Comparison of ENCODE assay signal across 8 mouse cellular contexts in the genomic region with DNA sequence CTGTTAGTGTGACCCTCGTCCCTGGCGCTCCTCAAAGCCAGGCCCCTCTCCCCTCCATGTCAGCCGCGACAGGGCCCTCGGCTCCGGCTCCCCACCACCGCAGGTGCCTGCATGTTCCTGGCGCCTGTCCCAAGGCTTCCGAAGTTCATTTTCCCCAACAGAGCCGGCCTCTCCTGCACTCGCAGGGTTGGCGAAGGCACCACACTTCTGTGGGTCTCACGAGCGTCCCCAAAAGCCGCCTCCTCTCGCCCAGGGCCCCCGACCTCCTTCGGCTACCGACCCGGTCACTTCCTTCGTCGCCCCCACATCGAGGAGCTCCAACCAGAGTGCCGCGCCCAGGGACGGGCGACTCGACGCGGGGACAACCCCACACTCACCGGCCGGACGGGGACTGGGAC. TPM values are rescaled to one million over a fixed set of nuclear protein-coding genes. Genes with fewer than 3 reads are reported as not detected.
A peak's percentile ranks its signal among the peaks of the same experiment; 100 is the strongest.
DNase-seq lines count a peak whose midpoint lies in the region; ATAC-seq and TF ChIP-seq lines count a peak whose summit lies in the region.

No protein-coding gene starts in this region.

- H3K27ac ChIP-seq in layer of hippocampus, adult 2 months, result peak overlapping the region; percentile 88
- H3K27ac ChIP-seq in bone marrow macrophage, adult 2 months (ENCODE audit: insufficient read depth, low read depth, low read length), result peak overlapping the region; percentile 44; the same call in 1 of the 2 replicates
- H3K27ac ChIP-seq in forebrain, embryonic 14.5 days (ENCODE audit: low read depth, low read length), result peak overlapping the region; percentile 66
- peak overlapping the region; percentile 90 for H3K27ac ChIP-seq in kidney, postnatal 0 days
- H3K27ac ChIP-seq in midbrain, embryonic 14.5 days (replicated peaks; ENCODE audit: low read depth, low read length), result peak overlapping the region; percentile 52

- ATAC-seq in forebrain, embryonic 14.5 days, result no peak; the same call in 1 of the 2 replicates
- peak; percentile 4 for ATAC-seq in kidney, postnatal 0 days (replicated peaks; ENCODE audit: low FRiP score, low read depth)
- ATAC-seq in midbrain, embryonic 14.5 days (ENCODE audit: low FRiP score, low TSS enrichment), result no peak; the same call in 1 of the 2 replicates

- TF ChIP-seq POLR2A in bone marrow macrophage, adult 2 months (IDR thresholded peaks at IDR 0.05; ENCODE audit: borderline replicate concordance, low read depth, low read length), result no peak

- peak; percentile 28 to 37 for DNase-seq in layer of hippocampus, adult 2 months (ENCODE audit: low spot score in 2 of 2)
- DNase-seq in layer of hippocampus, postnatal 10 days (ENCODE audit: low spot score in 2 of 2), result no peak
- DNase-seq in forebrain, embryonic 14.5 days (ENCODE audit: low spot score), result no peak
- DNase-seq in kidney, postnatal 0 days (ENCODE audit: low spot score), result no peak
- no peak for DNase-seq in midbrain, embryonic 14.5 days
- no peak for DNase-seq in Muller cell, postnatal 12 days (ENCODE audit: inconsistent ontology term)
- DNase-seq in right cerebral cortex, postnatal 25 days, result no peak

- H3K4me1 ChIP-seq in bone marrow macrophage, adult 2 months (ENCODE audit: control insufficient read depth, insufficient read depth, low read length), result peaks cover 15% of the 10 kb centered on the region
- peaks cover 11% of the 10 kb centered on the region for H3K4me1 ChIP-seq in forebrain, embryonic 14.5 days (ENCODE audit: control insufficient read depth, insufficient read depth, low read length)
- peaks cover 5% of the 10 kb centered on the region for H3K4me1 ChIP-seq in kidney, postnatal 0 days (replicated peaks; ENCODE audit: insufficient read depth, low read length)
- peaks cover 11% of the 10 kb centered on the region for H3K4me1 ChIP-seq in midbrain, embryonic 14.5 days (ENCODE audit: control insufficient read depth, insufficient read depth, low read length)

- WGBS in forebrain, embryonic 14.5 days, result under 1% methylated on average over 33 of the region's 33 CpGs
- under 1% methylated on average over 33 of the region's 33 CpGs for WGBS in kidney, postnatal 0 days
- WGBS in midbrain, embryonic 14.5 days, result 0% methylated on average over 33 of the region's 33 CpGs

- H3K9ac ChIP-seq in forebrain, embryonic 14.5 days (ENCODE audit: low read length), result peak overlapping the region; percentile 93
- H3K9ac ChIP-seq in kidney, postnatal 0 days (ENCODE audit: low read depth, low read length), result peak overlapping the region; percentile 93
- peak overlapping the region; percentile 90 for H3K9ac ChIP-seq in midbrain, embryonic 14.5 days (replicated peaks; ENCODE audit: low read length)

- TF ChIP-seq CTCF in layer of hippocampus, adult 2 months (conservative IDR thresholded peaks at IDR 0.05), result no peak
- TF ChIP-seq CTCF in bone marrow macrophage, adult 2 months (IDR thresholded peaks at IDR 0.05; ENCODE audit: low read depth, low read length), result no peak
- TF ChIP-seq CTCF in kidney, postnatal 0 days (IDR thresholded peaks at IDR 0.05; ENCODE audit: low read depth), result no peak

- no peaks in the 10 kb centered on the region for H3K9me3 ChIP-seq in forebrain, embryonic 14.5 days (replicated peaks; ENCODE audit: control insufficient read depth, low read length)
- H3K9me3 ChIP-seq in kidney, postnatal 0 days (replicated peaks; ENCODE audit: low read length), result no peaks in the 10 kb centered on the region
- no peaks in the 10 kb centered on the region for H3K9me3 ChIP-seq in midbrain, embryonic 14.5 days (ENCODE audit: control insufficient read depth, low read length)

- H3K4me2 ChIP-seq in forebrain, embryonic 14.5 days (ENCODE audit: low read length), result peak overlapping the region; percentile 97
- H3K4me2 ChIP-seq in kidney, postnatal 0 days (ENCODE audit: low read length), result peak overlapping the region; percentile 88
- peak overlapping the region; percentile 96 for H3K4me2 ChIP-seq in midbrain, embryonic 14.5 days (ENCODE audit: low read length)

- H3K4me3 ChIP-seq in layer of hippocampus, adult 2 months, result peak overlapping the region; percentile 92
- H3K4me3 ChIP-seq in bone marrow macrophage, adult 2 months (ENCODE audit: insufficient read depth, low read length), result peak overlapping the region; percentile 85
- peak overlapping the region; percentile 89 for H3K4me3 ChIP-seq in forebrain, embryonic 14.5 days (ENCODE audit: low read depth, low read length)
- peak overlapping the region; percentile 98 for H3K4me3 ChIP-seq in kidney, postnatal 0 days (replicated peaks; ENCODE audit: low read depth, low read length)
- peak overlapping the region; percentile 96 for H3K4me3 ChIP-seq in midbrain, embryonic 14.5 days (replicated peaks; ENCODE audit: low read depth, low read length)

- no peaks in the 10 kb centered on the region for H3K27me3 ChIP-seq in forebrain, embryonic 14.5 days (replicated peaks; ENCODE audit: control insufficient read depth, insufficient read depth, low read length)
- no peaks in the 10 kb centered on the region for H3K27me3 ChIP-seq in kidney, postnatal 0 days (ENCODE audit: insufficient read depth, low read length)
- no peaks in the 10 kb centered on the region for H3K27me3 ChIP-seq in midbrain, embryonic 14.5 days (ENCODE audit: control insufficient read depth, insufficient read depth, low read length)

- H3K36me3 ChIP-seq in forebrain, embryonic 14.5 days (ENCODE audit: control insufficient read depth, insufficient read depth, low read length), result peaks cover 54% of the 10 kb centered on the region
- H3K36me3 ChIP-seq in kidney, postnatal 0 days (ENCODE audit: insufficient read depth, low read length), result peaks cover 24% of the 10 kb centered on the region
- H3K36me3 ChIP-seq in midbrain, embryonic 14.5 days (ENCODE audit: control insufficient read depth, insufficient read depth, low read length), result peaks cover 48% of the 10 kb centered on the region

RNA-seq across cellular contexts. Expression of gene Gpank1, which starts 0.5 kb away (rescaled TPM):
- total RNA-seq in layer of hippocampus, adult 2 months (2021), result 10 to 100 TPM; 15.0 to 15.9 TPM
- total RNA-seq in layer of hippocampus, postnatal 10 days (2021), result 10 to 100 TPM; 10.7 to 14.6 TPM
- 24.6 and 29.1 TPM in 2 replicates for polyA plus RNA-seq in bone marrow macrophage, adult 2 months (2012; ENCODE audit: insufficient read depth, insufficient read length, missing spikeins)
- 31.3 and 34.2 TPM in 2 replicates for polyA plus RNA-seq in forebrain, embryonic 14.5 days (2014; fragmentation: Nextera tagmentation; extraction: Ambion mirVana)
- 14.6 and 15.2 TPM in 2 replicates for polyA plus RNA-seq in kidney, postnatal 0 days (2015; fragmentation: Nextera tagmentation; extraction: Ambion mirVana)
- polyA plus RNA-seq in midbrain, embryonic 14.5 days (2014; fragmentation: Nextera tagmentation; extraction: Ambion mirVana), result 24.2 and 25.4 TPM in 2 replicates

RNA-seq across cellular contexts. Expression of gene Csnk2b, which starts 1.1 kb away (rescaled TPM):
- total RNA-seq in layer of hippocampus, adult 2 months (2021), result 100 to 1,000 TPM; 170 to 178 TPM
- total RNA-seq in layer of hippocampus, postnatal 10 days (2021), result 100 to 1,000 TPM; 178 to 202 TPM
- 136 and 143 TPM in 2 replicates for polyA plus RNA-seq in bone marrow macrophage, adult 2 months (2012; ENCODE audit: insufficient read depth, insufficient read length, missing spikeins)
- 313 and 353 TPM in 2 replicates for polyA plus RNA-seq in forebrain, embryonic 14.5 days (2014; fragmentation: Nextera tagmentation; extraction: Ambion mirVana)
- polyA plus RNA-seq in kidney, postnatal 0 days (2015; fragmentation: Nextera tagmentation; extraction: Ambion mirVana), result 300 and 312 TPM in 2 replicates
- polyA plus RNA-seq in midbrain, embryonic 14.5 days (2014; fragmentation: Nextera tagmentation; extraction: Ambion mirVana), result 328 and 334 TPM in 2 replicates

RNA-seq across cellular contexts. Expression of gene D17H6S53E, which starts 5.4 kb away (rescaled TPM):
- 10 to 100 TPM; 25.2 to 29.3 TPM for total RNA-seq in layer of hippocampus, adult 2 months (2021)
- total RNA-seq in layer of hippocampus, postnatal 10 days (2021), result 10 to 100 TPM; 21.4 to 25.9 TPM
- 29.2 and 30.4 TPM in 2 replicates for polyA plus RNA-seq in bone marrow macrophage, adult 2 months (2012; ENCODE audit: insufficient read depth, insufficient read length, missing spikeins)
- 5.2 and 5.5 TPM in 2 replicates for polyA plus RNA-seq in forebrain, embryonic 14.5 days (2014; fragmentation: Nextera tagmentation; extraction: Ambion mirVana)
- 10.5 and 11.9 TPM in 2 replicates for polyA plus RNA-seq in kidney, postnatal 0 days (2015; fragmentation: Nextera tagmentation; extraction: Ambion mirVana)
- 6.0 and 6.8 TPM in 2 replicates for polyA plus RNA-seq in midbrain, embryonic 14.5 days (2014; fragmentation: Nextera tagmentation; extraction: Ambion mirVana)

RNA-seq across cellular contexts. Expression of gene Ly6g5b, which starts 5.5 kb away (rescaled TPM):
- under 1 TPM in 1 of 2 experiments, not detected in 1; 0.54 TPM for total RNA-seq in layer of hippocampus, adult 2 months (2021)
- total RNA-seq in layer of hippocampus, postnatal 10 days (2021), result under 1 TPM; 0.58 to 0.82 TPM
- 0.54 and 0.92 TPM in 2 replicates for polyA plus RNA-seq in bone marrow macrophage, adult 2 months (2012; ENCODE audit: insufficient read depth, insufficient read length, missing spikeins)
- 0.89 and 1.1 TPM in 2 replicates for polyA plus RNA-seq in forebrain, embryonic 14.5 days (2014; fragmentation: Nextera tagmentation; extraction: Ambion mirVana)
- 0.69 and 1.1 TPM in 2 replicates for polyA plus RNA-seq in kidney, postnatal 0 days (2015; fragmentation: Nextera tagmentation; extraction: Ambion mirVana)
- 1.3 TPM in 2 replicates for polyA plus RNA-seq in midbrain, embryonic 14.5 days (2014; fragmentation: Nextera tagmentation; extraction: Ambion mirVana)

RNA-seq across cellular contexts. Expression of gene Apom, which starts 11.1 kb away (rescaled TPM):
- under 1 TPM; 0.37 to 0.49 TPM for total RNA-seq in layer of hippocampus, adult 2 months (2021)
- not detected for total RNA-seq in layer of hippocampus, postnatal 10 days (2021)
- not detected in 2 replicates for polyA plus RNA-seq in bone marrow macrophage, adult 2 months (2012; ENCODE audit: insufficient read depth, insufficient read length, missing spikeins)
- 0.22 and 0.29 TPM in 2 replicates for polyA plus RNA-seq in forebrain, embryonic 14.5 days (2014; fragmentation: Nextera tagmentation; extraction: Ambion mirVana)
- polyA plus RNA-seq in kidney, postnatal 0 days (2015; fragmentation: Nextera tagmentation; extraction: Ambion mirVana), result 59.6 and 64.2 TPM in 2 replicates
- polyA plus RNA-seq in midbrain, embryonic 14.5 days (2014; fragmentation: Nextera tagmentation; extraction: Ambion mirVana), result 0.57 TPM in 1 of 2 replicates, not detected in the other

Comparison
In these comparisons a context has a peak if more than half of its experiments do, and no peak if none do; other contexts are left out.
1. DNase-seq: peak in layer of hippocampus, adult 2 months (2 of 2); none in layer of hippocampus, postnatal 10 days (0 of 2), forebrain, embryonic 14.5 days (single experiment), kidney, postnatal 0 days (single experiment), midbrain, embryonic 14.5 days (single experiment), Muller cell, postnatal 12 days (single experiment) and right cerebral cortex, postnatal 25 days (single experiment).
2. Peak in every context shown above with its lines, with median percentiles within 50 percentile points of each other: H3K27ac ChIP-seq, H3K4me3 ChIP-seq, H3K4me2 ChIP-seq and H3K9ac ChIP-seq.